Mouse (Mus musculus): ENCODE measurements around the gene Enho. TPM values are rescaled to one million over a fixed set of nuclear protein-coding genes. Genes with fewer than 3 reads are reported as not detected.

The Enho gene
- polyA plus RNA-seq, 1 experiment from 2014 or later: 66.4 TPM

Other genes starting within 250 kb of the Enho start
- gene Kif24, start 175.4 kb downstream of the Enho start, polyA plus RNA-seq (2015; fragmentation: Nextera tagmentation; extraction: Ambion mirVana): 5.1 and 5.5 TPM in 2 replicates
- gene Nudt2, start 175.2 kb downstream of the Enho start, polyA plus RNA-seq (2015; fragmentation: Nextera tagmentation; extraction: Ambion mirVana): 66.8 and 69.5 TPM in 2 replicates
- gene AI464131, start 137.2 kb downstream of the Enho start, polyA plus RNA-seq (2015; fragmentation: Nextera tagmentation; extraction: Ambion mirVana): 2.8 and 3.1 TPM in 2 replicates
- 9.4 and 15.7 TPM in 2 replicates for gene 1110017D15Rik, start 123.0 kb downstream of the Enho start, polyA plus RNA-seq (2015; fragmentation: Nextera tagmentation; extraction: Ambion mirVana)
- gene Fam219a, start 70.8 kb downstream of the Enho start, polyA plus RNA-seq (2015; fragmentation: Nextera tagmentation; extraction: Ambion mirVana): 14.3 and 14.7 TPM in 2 replicates
- 2.0 TPM in 2 replicates for gene Dnaic1, start 70.5 kb downstream of the Enho start, polyA plus RNA-seq (2015; fragmentation: Nextera tagmentation; extraction: Ambion mirVana)
- 15.8 and 16.6 TPM in 2 replicates for gene Cntfr, start 56.8 kb upstream of the Enho start, polyA plus RNA-seq (2015; fragmentation: Nextera tagmentation; extraction: Ambion mirVana)
- gene Il11ra1, start 59.7 kb upstream of the Enho start, polyA plus RNA-seq (2015; fragmentation: Nextera tagmentation; extraction: Ambion mirVana): 23.8 and 26.4 TPM in 2 replicates
- 58.0 and 70.0 TPM in 2 replicates for gene Rpp25l, start 73.2 kb upstream of the Enho start, polyA plus RNA-seq (2015; fragmentation: Nextera tagmentation; extraction: Ambion mirVana)
- 304 and 307 TPM in 2 replicates for gene Dctn3, start 82.8 kb upstream of the Enho start, polyA plus RNA-seq (2015; fragmentation: Nextera tagmentation; extraction: Ambion mirVana)
- 0.13 and 0.18 TPM in 2 replicates for gene Arid3c, start 90.8 kb upstream of the Enho start, polyA plus RNA-seq (2015; fragmentation: Nextera tagmentation; extraction: Ambion mirVana)
- 22.7 and 23.5 TPM in 2 replicates for gene Galt, start 114.9 kb upstream of the Enho start, polyA plus RNA-seq (2015; fragmentation: Nextera tagmentation; extraction: Ambion mirVana)
- gene Sigmar1, start 115.8 kb upstream of the Enho start, polyA plus RNA-seq (2015; fragmentation: Nextera tagmentation; extraction: Ambion mirVana): 46.3 and 46.5 TPM in 2 replicates
- 213 and 219 TPM in 2 replicates for gene Ccl27a, start 133.9 kb upstream of the Enho start, polyA plus RNA-seq (2015; fragmentation: Nextera tagmentation; extraction: Ambion mirVana)